Mouse (Mus musculus) cerebellum, postnatal 36 days (tissue): ENCODE data around the gene Eid3.
A peak's percentile ranks its signal among the peaks of the same experiment; 100 is the strongest.

Experiments
- DNase-seq, 2 experiments: peaks; one replicate each; pipeline ENCODE4 v3.0.0; 2021 to 2022; ENCODE audit warnings: mixed read lengths in 2 of 2

Eid3 gene

GRCm38 (mm10) chr10:82863106-82863680, 3.2 kb upstream of the Eid3 start:
- DNase-seq = no peak

DNA sequence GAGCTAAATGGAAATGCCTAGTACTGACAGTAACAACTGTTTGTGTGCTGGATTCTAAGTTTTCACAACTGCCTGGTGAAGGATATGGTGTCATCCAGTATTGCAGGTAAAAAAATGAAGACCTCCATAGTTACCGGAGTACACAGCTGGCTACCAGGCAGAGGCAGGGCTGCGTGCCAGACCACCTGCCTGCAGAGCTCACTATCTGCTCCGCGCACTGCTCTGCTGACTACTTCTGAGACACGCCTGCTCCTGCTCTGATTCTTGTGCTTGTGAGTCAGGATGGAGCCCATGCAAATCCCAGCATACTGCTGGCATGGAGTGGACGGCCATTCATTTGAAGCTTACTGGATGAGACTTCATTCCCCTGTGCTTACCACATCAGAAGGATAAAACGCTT, 2.6 kb upstream of the Eid3 start:
- DNase-seq = no peak

- DNase-seq = peak; percentile 11 to 14
Observed at GRCm38 (mm10) chr10:82866832-82867231, 406 bp downstream of the Eid3 start.

DNA sequence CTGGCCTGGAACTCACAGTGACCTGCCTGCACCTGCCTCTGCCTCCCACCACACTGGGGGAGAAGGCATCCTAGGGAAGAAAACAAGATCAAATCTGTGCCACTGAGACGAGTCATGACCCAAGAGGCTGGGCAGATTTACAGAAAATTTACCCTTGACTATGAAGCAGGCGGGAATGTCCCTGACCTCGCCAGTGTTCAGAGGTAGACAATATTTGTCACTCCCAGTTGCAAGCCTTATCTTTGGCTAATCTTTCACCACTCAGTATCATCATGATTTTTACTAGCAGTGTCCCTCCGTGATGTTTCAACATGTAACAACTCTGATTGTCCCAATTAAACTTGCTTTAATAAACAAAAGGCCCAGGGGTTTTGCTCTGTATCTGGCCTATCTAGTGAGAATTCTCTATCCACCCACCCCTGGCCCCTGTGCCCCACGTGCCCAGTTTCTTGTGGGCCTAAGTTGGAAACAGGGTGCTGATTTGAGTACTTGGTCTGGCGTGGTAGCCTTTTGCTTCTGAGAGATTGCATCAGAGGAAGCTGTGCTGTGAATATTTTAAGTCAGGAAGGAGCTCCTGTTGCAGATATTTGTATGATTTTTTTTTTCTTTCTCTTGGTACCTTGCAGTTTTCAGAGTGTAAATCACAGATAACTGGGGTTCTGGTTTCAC, 2.1 kb downstream of the Eid3 start:
- no peak for DNase-seq

- DNase-seq = no peak
Observed at GRCm38 (mm10) chr10:82875446-82875845, 9.0 kb downstream of the Eid3 start.

GRCm38 (mm10) chr10:82876076-82876796, 9.8 kb downstream of the Eid3 start:
- DNase-seq = no peak

DNA sequence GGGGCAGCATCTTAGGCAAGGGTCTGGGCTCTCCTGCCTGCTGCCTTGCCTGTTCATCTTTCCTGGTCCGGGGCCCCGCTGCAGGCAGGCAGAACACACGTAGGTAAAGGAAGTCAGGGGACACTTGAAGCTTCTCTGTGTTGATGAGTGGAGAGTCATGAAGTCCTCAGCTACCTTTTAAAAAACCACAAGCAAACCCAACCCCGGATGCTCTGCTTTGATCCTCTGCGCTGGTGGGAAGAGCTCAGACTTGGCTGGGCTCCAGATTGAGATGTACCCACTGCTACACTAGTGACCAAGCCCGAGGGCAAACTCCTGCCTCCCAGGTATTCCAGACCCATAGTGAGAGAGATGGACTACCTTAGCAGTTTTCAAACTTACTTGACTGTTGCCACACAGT, 20.9 kb downstream of the Eid3 start:
- DNase-seq = no peak

DNA sequence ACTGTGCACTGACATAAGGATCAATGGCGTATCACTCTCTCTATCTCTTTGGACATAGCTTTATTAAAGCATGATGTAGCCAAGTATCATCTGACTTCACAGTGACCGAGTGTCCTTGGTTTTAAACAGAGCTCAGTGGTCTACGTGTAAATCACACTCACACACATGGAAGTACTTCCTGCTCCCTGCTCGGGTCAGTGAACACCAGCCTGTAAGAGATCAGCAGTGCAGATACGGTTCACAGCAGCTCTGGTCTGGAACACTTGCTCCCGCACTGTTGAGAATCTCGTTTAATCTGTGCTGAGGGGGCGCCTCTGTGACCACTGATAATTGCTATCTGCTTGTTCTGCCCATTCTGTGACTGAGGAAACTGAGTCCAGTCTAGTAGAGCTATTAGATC, 22.1 kb downstream of the Eid3 start:
- DNase-seq = no peak

DNA sequence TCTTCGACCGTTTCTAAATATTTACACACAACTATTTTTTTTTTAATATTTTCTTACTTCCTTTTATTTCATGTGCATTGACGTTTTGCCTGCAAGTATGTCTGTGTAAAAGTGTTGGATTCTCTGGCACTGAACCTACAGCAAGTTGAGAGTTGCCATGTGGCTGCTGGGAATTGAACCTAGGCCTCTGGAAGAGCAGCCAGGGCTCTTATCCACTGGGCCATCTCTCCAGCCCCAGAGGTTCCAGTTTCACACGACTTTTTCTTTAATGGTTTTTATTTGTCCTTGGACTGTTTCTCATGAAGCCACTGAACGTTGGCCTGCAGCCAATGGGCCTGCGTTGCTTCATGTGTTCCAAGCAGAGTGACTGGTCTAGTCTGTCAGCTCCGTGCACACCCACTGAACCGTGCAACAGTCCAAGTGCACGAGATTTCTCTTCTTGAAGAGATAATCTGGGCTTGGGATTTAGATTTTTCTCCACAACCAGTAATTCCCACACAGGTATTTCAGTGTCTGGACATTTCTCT, 23.1 kb downstream of the Eid3 start:
- DNase-seq = peak; percentile 29 to 33

DNA sequence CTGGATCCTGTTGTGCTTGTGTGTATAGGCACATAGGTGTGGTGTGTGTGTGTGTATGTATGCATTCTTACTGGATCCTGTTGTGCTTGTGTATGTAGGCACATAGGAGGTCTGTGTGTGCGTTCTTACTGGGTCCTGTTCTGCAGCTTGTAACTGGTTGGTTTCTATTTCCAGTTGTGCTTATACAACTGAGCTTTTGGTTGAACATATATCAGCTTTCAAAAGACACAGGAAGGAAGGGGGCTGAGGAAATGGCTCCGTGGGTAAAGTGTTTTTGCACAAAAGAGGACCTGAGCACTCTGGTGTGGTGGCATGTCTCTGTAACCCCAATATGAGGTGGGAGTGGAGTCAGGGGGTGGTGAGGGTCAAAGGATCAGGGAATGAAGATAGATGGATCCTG, 24.5 kb downstream of the Eid3 start:
- no peak for DNase-seq

DNA sequence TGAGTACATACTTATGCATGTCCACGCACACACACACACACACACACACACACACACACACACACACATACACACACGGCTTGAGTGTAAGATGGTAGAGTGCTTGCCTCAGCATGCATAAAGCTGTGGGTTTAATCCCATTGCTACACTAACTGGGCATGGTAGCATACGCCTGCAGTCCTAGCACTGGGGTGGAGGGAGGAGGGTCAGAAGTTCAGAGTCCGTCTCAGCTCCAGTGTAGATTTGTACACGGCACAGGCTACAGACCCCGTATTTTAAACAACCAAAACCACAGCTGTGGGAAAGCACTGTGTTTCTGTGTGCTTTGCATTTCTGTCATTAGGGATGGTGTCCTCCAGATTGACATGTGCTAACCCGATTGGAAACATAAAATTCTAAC, 25.0 kb downstream of the Eid3 start:
- DNase-seq = no peak

DNA sequence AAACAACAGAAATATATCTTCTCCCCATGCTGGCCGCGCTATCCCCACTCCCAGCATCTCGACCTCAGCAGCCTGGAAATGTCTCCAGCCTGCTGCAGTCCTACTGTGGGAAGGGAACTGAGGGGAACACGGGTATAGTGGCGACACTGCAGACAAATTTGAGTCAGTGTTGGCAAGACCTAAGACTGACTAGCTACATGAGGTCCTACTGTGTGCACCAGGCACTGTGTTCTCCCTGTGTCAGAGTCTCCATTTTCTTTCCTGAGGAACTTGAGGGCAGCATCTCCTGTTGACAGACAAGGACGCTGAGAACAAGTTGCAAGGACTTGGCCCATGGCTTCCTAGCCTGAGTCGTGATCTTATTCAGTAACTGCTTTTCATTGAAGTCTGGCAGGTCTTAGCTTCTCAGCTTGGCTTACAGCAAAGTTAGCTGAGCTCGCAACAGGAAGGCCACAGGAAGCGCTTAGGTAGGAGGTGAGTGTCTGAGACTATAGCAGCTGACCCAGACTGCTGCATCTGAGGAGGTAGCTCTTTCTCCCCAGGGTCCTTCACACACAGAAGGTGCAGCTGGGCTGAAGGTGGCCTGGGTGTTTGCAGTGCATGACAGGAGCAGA, 26.1 kb downstream of the Eid3 start:
- DNase-seq = no peak

- DNase-seq = no peak
Observed at GRCm38 (mm10) chr10:82893872-82894650, 27.6 kb downstream of the Eid3 start.

- DNase-seq = no peak
Observed at GRCm38 (mm10) chr10:82897936-82898335, 31.5 kb downstream of the Eid3 start.

- no peak for DNase-seq
Observed at GRCm38 (mm10) chr10:82898893-82899292, 32.5 kb downstream of the Eid3 start.

GRCm38 (mm10) chr10:82899810-82900421, 33.5 kb downstream of the Eid3 start:
- DNase-seq = no peak

DNA sequence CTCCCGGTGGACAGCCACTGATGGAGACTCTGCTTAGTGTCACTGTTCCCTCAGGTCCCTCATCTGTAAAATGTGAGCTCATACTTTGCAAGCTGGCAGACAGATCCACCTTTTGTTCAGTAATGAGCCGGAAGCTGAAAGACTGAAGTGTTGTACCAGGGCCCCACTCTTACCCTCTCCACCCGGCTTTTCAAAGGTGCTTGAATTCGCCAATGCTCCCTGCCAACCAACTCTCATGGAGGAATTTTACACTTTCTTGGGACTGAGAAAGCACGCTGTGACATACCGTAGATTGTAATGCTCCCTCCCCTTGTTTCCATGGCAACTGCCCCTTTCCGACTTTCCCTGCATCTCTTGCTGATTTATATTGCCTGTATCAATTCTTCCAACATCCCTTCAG, 34.1 kb downstream of the Eid3 start:
- DNase-seq = no peak

- DNase-seq = peak; percentile 79 to 81
Observed at GRCm38 (mm10) chr10:82901436-82901835, 35.0 kb downstream of the Eid3 start.

- no peak for DNase-seq
Observed at GRCm38 (mm10) chr10:82908526-82908925, 42.1 kb downstream of the Eid3 start.

DNA sequence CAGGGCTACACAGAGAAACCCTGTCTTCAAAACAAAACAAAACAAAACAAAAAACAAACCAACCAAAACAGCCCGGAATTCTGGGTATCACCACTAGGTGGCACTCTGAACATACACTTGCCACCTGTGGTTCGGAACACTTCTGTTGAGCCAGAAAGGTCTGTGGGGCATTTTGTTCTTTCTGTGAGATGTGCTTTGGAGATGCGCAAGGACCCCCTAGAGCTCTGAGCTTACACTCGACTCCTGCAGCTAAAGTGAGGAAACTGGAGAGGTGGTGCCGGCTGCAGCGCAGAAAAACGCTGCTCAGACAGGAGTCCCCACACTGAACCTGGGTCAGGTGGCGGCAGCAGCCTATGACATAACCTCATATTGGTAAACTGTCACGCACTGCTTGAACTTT, 43.0 kb downstream of the Eid3 start:
- peak; percentile 66 to 78 for DNase-seq

DNA sequence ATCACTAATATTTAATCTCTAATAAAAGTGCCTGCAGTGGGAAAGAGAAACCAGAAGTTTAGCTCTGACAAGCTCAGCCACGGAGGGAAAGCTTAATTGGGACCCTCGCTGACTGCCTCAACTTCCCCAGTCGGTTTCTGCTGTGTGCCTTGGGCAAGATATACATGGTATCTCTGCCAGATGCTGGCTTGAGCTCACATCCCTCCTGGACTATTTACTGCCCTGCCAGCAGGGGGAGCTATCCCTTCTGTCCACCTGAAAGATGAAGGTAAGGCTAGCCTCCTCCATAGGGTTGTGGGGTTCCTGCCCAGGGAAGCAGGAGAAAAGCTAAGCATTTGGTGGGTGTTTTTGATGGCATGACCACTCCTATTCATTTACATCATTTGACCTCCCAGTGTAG, 43.8 kb downstream of the Eid3 start:
- DNase-seq = no peak

GRCm38 (mm10) chr10:82913238-82913637, 46.8 kb downstream of the Eid3 start:
- DNase-seq = no peak
